Mouse (Mus musculus) thymus, postnatal 0 days (tissue): ENCODE data around the gene Ssx2ip. TPM values are rescaled to one million over a fixed set of nuclear protein-coding genes. Genes with fewer than 3 reads are reported as not detected.
A peak's percentile ranks its signal among the peaks of the same experiment; 100 is the strongest.

Source experiments
- DNase-seq: peaks from one replicate; pipeline ENCODE4 v3.0.0-alpha.2; 2015; ENCODE audit warnings: low spot score
- polyA plus RNA-seq: library from polyadenylated mRNA; unstranded; fragments of >200 nt; fragmentation: Nextera tagmentation; extraction: Ambion mirVana; gene quantifications from 2 replicates; pipeline ENCODE4 v1.2.1, GENCODE M21; 2015

Gene Ssx2ip
- polyA plus RNA-seq, 1 experiment from 2014 or later = 13.2 TPM

DNA sequence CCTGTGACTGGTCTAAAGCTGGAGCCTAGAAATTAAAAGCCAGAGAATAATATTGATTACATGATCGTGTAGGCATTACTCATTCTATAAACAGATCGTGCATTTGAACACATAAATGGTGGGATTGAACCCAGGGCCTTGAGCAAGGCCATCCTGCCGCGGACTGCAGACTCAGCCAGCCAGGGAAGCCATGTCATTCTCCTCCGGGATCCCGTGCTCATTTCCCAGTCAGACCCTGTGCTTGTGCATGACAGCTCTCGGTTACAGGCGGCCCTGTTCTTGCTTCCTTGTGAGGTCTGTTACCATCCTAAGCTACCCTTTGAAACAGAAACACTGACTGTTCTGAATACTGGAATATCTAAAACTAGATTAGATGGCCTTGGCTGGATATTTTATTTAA is 30.2 kb downstream of the Ssx2ip start:
- no peak for DNase-seq

GRCm38 (mm10) chr3:146435533-146435932 is 31.1 kb downstream of the Ssx2ip start:
- DNase-seq = no peak

DNA sequence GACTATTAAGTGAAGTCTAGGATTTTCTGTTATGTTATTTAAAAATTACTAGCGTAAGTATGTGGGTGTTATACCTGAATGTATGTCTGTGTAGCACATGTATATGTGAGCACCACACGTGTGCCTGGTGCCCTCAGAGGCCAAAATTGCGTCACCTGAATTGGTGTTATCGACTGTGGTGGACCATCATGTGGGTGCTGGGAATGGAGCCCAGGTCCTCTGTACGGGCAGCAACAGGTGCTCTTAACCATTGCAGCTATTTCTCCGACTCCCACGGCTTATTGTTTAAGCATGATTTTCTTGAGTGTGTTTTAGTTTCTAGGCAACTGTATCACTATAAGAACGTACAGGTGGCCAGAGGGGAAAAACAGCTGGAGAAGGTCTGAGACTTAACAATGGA is 31.7 kb downstream of the Ssx2ip start:
- DNase-seq = no peak

- no peak for DNase-seq
These were observed 35.6 kb downstream of the Ssx2ip start for GRCm38 (mm10) chr3:146440011-146440410.

- no peak for DNase-seq
These were observed 36.0 kb downstream of the Ssx2ip start for GRCm38 (mm10) chr3:146440422-146440821.

DNA sequence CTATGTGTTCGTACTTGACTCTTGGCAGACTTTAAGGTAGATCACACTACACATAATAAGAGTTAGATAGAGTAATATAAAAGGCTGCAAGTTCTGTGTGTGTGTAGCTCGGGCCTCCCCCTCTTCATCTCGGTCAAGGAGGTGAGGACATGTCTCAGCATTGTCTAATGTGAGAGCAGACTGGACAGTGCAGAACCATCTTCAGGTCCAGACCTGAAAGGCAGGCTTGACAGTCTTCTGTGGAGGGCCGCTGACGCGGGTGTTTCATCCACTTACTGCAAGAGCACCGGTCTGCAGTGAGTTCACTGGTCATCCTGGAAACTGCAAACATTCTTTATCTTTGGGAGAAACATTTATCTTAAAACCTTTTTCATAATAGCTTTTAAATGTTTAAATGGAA is 38.0 kb downstream of the Ssx2ip start:
- DNase-seq = no peak

DNA sequence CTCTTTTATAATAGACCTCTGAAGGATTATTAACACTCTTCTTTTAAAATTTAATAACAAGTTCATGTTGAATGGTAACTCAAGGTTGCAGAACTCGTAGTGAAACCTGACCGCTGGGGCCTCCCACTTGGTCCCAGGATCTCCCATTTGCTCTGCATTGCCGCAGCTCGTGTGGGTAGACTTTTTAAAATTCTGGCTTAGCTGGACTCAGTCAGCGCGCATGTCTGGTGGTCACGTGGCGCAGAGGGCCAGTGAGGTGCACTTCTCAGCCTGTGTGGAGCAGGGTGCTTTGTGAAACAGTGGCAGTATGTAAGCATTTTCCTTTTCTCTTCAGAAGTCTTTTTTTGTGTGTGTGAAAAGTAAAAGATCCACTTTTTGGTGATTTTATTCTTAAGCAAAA is 38.5 kb downstream of the Ssx2ip start:
- no peak for DNase-seq

DNA sequence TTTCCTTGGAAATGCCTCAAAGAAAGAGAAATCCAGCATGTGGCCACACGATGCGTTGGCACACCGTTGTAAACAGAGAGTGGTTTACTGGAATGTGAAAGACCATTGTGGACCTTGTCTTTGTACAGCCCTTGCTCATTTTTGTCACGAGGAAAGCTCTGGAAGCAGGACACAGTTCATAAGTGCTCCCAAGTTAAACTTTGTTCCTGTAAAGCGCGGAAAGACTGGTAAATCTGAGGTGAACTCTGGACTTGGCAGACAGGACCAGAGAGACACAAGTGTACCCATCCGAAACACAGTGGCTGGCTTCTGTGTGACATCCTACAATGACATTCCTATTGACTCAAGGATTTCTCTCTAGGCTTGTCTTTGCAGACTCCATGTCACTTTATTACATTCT is 38.9 kb downstream of the Ssx2ip start:
- DNase-seq = no peak

- no peak for DNase-seq
These were observed 40.4 kb downstream of the Ssx2ip start for GRCm38 (mm10) chr3:146444880-146445279.

DNA sequence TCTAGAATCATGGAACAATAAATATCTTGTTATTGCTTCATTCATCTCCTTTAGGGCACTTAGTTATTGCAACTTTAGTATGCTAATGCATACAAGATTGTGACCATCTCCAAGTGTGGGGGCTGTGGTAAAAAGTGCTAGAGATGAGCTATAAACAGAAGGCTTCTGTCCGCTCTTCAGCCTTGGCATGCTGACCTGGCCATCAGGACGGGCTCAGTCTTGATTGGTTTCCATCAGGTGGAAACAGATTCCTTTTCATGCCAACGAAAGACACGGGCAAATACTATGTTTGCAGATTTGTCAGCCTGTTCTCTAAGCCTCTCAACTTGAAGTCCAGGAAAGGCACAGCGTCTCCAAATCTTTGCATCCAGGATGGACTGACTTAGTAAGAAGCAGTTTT is 42.7 kb downstream of the Ssx2ip start:
- DNase-seq = no peak

DNA sequence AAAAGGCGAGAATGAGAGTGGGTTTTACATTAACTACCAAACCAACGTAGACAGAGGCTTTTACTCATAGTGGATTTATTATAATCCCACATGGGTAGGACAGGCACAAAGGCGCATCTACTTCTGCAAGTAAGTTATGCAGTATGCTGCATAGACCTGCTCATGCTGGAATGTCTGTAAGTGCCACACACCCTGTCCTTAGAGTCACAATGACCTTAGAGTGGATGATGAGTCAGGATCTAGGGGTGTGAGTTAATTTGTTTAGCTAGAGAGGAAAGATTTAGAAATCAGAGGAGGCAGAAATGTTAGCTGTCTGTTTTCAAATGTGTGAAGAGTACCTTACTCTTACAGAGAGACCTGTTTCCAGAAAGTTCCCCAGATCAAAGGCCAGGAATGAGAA is 43.2 kb downstream of the Ssx2ip start:
- DNase-seq = no peak

DNA sequence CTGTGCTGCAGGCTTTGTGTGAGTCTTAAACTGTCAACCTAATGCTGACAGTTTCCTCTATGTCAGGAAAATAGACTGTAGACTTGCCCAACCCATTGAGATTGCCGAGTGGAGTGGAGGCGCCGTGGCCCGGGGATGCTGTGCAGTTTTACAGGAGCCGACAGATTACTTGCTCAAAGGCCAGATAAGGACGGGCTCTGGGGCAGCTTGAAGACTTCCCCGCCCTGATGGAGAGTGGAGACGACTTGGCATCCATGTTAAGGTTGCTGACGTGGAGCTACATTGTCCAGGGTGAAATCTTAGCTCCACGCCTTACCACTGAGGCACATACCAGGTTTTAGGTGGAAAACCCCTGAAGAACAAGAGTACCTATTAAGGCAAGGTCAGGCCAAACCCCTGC is 43.9 kb downstream of the Ssx2ip start:
- DNase-seq = no peak

DNA sequence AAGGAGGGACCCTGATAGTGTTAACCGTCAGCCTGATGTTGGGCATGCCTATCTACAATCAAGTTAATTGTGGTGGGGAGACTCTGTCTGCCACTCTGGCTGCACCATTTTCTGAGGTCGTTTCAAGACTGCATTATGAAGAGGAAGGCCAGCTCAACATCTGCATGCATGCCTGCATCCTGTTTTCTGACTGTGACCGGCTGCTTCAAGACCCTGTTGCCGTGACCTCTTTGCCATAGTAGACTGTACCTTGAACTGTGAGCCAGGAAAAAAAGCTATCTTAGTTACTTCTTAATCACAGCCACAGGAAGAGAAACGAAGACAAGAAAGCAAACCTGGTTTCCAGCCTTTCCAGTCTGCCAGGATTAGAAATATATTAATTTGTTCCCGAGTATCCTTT is 44.5 kb downstream of the Ssx2ip start:
- no peak for DNase-seq

DNA sequence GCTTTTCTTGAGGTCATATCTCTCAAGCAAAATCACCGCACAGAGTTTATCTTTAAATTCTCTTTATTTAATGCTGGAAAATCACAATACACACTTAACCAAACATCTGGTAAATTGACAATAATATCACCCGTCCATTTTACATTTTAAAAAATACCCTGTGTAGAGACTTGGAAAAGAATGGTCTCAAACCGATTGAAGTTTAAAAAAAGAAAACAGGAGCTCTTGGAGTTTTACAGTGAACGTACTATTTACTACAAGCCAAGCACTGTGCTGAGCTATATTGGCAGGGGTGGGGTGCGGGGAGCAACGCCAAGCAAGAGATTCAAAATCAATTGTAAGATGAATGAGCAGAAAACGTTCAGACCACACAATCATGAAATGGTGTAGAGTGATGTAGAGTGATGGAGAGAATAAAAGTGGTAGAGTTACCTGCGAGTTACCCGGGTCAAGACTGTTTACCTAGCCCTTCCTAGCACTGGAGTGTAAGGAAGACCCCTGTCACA is 45.4 kb downstream of the Ssx2ip start, which contains the start of gene Ctbs:
Gene Ctbs, plus strand, starts transcription at position 51 of the 506 bp plus-strand sequence.
- no peak for DNase-seq

DNA sequence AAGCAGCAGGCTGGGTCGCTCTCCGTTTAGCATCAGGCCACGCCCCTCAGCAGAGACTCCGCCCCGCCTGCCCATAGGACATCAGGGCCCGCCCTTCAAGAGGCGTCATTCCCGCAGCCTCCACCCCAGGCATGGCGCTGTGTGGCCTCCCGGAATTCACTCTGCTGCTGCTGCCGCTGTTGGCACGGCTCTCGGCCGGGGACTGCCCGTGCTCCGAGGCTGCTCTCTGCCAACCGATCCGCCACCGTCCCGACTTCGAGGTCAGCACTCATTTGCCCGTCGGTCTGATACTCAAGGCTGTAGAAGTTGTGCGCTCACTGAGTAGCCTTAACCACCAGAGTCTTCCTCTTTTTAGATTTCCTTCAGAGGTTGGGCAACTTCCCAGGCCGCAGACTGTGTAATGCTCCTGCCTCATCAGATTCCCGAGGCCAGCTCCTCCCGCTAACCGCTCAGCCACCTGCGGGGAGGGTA is 46.0 kb downstream of the Ssx2ip start:
- peak; percentile 91 for DNase-seq

GRCm38 (mm10) chr3:146451375-146451774 is 46.9 kb downstream of the Ssx2ip start:
- DNase-seq = no peak

- no peak for DNase-seq
These were observed 58.5 kb downstream of the Ssx2ip start for GRCm38 (mm10) chr3:146462939-146463338.

DNA sequence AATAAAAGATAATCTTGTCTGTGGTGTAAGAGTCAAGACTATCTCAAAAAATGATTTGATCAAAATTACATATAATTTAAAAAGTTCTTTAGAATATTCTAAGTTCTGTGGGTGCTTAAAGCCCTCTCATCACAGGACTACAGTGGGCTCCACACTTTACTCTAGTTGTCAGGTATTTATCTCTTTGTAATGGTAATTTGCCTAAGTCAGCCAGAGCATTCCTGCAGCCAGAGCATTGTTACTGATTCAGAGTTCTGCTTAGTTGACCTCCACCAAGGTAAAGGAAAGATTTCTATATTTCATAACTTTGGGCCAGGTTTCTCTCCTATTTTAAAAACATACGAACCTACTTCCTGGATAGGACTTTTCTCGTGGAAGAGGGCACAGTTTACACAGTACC is 64.8 kb downstream of the Ssx2ip start:
- no peak for DNase-seq

- DNase-seq = no peak
These were observed 68.2 kb downstream of the Ssx2ip start for GRCm38 (mm10) chr3:146472657-146473056.

DNA sequence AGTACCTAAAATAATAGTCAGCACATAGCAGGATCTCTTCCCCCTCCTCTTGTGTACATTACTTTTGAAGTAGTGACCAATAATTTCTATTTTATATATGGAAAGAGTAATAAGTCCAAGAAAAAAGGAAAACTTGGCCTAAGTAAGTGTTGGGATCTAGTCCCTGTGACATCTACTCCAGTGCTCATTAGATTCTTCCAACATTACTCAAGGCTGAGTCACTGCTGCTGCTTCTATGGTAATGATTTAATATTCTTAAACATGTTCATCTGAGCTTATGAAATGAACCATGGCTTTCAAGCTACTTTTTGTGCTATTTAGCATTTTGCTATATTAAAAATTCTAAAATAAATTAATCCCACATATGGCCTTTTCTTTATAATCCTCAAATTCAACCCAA is 69.3 kb downstream of the Ssx2ip start:
- no peak for DNase-seq

DNA sequence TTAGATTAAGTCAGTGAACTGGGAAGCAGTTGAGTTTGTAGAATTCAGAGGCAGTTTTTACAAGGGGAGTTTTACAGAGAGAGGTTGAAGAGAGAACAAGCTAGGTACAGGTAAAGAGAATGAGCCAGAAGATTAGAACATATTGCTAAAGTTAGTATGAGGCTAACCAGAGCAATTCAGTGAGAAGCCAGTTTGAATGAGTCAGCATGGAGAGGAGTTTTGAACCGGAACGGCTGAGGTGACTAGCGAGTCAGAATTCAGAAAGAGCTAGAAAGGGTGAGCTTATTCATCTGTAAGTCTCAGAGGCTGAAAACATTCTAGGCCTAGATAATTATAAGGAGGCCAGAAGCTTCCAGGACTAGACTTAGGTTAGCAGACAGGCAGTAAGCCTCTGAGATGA is 70.0 kb downstream of the Ssx2ip start:
- no peak for DNase-seq

DNA sequence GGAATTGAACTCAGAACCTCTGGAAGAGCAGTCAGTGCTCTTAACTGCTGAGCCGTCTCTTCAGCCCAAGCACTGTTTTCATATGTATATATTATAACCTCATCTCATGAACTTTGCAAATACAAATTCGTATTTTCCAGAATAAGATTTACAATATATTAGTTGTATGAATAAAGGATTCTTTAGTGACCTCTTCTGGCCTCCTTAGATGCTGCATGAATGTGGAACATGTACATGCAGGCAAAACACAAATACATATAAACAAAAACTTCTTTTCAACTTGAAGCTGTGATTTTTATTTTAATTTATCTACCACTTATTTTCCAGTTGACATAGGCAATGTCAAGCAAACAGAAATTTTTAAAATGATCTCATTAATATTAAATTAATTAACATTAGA is 77.6 kb downstream of the Ssx2ip start:
- no peak for DNase-seq

DNA sequence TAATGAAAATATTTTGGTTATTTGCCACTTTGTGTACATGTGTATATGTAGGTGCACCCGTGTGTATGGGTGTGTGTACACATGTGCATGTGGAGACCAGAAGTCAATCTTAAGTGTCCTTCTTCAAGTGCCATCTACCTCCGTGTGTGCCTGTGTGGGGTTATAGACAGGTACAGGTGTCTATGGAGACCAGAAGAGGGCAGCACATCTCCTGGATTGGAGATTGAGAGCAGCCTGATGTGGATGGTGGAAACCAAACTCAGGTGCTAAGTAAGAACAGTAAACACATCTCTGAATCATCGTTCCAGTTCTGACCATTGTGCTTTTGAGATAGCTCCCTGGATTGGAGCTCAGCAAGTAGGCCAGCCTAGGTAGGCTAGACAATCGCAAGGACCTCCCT is 82.0 kb downstream of the Ssx2ip start:
- no peak for DNase-seq
